Mouse (Mus musculus): ENCODE data around the gene Ddx10. TPM values are rescaled to one million over a fixed set of nuclear protein-coding genes. Genes with fewer than 3 reads are reported as not detected.

Ddx10 gene
- total RNA-seq, 1 experiment from 2014 or later = 53.4 TPM

DNA sequence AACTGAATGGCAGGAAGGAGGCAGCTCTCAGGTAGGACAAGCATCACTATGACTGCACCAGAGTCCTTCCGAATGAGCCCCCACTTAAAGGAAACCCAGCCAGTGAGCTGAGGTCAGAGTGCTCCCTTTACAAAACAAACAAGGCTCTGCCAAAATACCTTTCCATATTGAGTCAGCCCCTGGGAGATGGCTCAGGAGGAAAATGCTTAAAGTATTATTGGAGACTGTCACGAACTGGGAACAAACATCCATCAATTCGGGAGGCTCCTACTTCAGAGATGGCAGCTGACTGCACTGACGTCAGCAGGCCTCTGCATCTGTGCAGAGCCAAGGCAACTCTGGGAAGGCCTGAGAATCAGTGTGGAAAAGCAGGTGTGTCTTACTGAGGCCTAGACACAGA, 181.4 kb downstream of the Ddx10 start:
- no peak for ATAC-seq (replicated peaks; ENCODE audit: insufficient number of reproducible peaks, low FRiP score, low TSS enrichment, poor library complexity, severe bottlenecking)

GRCm38 (mm10) chr9:53065028-53065427, 182.8 kb downstream of the Ddx10 start:
- no peak for ATAC-seq (replicated peaks; ENCODE audit: insufficient number of reproducible peaks, low FRiP score, low TSS enrichment, poor library complexity, severe bottlenecking)

GRCm38 (mm10) chr9:53064531-53064930, 183.3 kb downstream of the Ddx10 start:
- ATAC-seq (replicated peaks; ENCODE audit: insufficient number of reproducible peaks, low FRiP score, low TSS enrichment, poor library complexity, severe bottlenecking) = no peak

DNA sequence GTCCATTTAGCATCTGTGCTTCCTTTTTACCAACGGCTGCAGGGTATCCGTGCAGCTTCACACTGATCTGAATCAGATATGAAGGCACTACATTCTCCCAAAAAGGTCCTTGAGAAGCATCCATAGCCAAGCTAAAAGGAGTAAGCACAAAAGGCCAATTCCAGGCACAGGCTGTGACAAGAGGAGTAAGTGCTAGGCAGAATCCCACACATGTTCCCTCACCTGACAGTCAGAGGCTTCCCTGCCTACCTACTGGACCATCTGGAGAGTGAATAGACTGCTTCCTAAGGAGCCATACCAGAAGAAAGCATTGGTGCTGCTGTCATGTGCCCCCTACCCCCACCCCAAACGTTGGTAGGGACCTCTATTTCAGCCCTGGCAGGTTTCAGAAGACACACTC, 192.5 kb downstream of the Ddx10 start:
- ATAC-seq (replicated peaks; ENCODE audit: insufficient number of reproducible peaks, low FRiP score, low TSS enrichment, poor library complexity, severe bottlenecking) = no peak

Other genes starting within 250 kb of the Ddx10 start
- gene Exph5, start 53.6 kb upstream of the Ddx10 start, total RNA-seq (2017) = not detected in 3 replicates
- 1.7 to 2.8 TPM (median 2.6 TPM) in 3 replicates for gene Kdelc2, start 136.0 kb upstream of the Ddx10 start, total RNA-seq (2017)
- not detected in 3 replicates for gene 4930550C14Rik, start 154.3 kb upstream of the Ddx10 start, total RNA-seq (2017)

Data from monocyte, adult 5-6 weeks (primary cell).